Mouse (Mus musculus) frontal cortex, adult 2 months (tissue): Measurements from ENCODE around the gene Hs6st2. TPM values are rescaled to one million over a fixed set of nuclear protein-coding genes. Genes with fewer than 3 reads are reported as not detected.

ENCODE experiments used
- DNase-seq, 2 experiments: peaks; one replicate each; pipeline ENCODE4 v3.0.0; 2022; ENCODE audit warnings: low spot score in 1 of 2; ENCODE audit errors: extremely low spot score in 1 of 2
- polyA plus RNA-seq: library from polyadenylated mRNA; depleted of rRNA; stranded (reverse); fragments of >200 nt; gene quantifications from 2 replicates; pipeline ENCODE4 v1.2.3, GENCODE M21; 2012; rRNA removed

Gene Hs6st2
- polyA plus RNA-seq = 19.7 and 21.3 TPM in 2 replicates

DNA sequence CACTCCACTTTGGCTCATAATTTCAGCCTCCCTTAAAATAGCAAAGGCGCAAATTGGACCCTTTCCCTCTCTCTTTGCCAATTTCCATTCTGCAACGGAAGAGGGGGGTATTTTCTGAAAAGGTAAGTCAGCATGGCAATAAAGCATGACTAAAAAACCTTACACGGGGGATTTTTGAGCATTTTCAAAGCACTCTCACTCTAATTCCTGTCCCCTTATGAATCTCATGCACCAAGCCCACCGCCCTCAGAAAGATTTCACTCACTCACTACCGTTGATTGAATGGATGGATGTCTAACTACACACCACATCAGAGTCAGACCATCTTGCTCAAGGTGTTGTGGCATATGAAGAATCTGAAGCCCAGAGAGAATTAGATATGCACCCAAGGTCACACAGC, at the start of gene Hs6st2:
Hs6st2 (minus strand) TSS at position 101 of the 400 bp plus-strand sequence.
- DNase-seq = no peak

DNA sequence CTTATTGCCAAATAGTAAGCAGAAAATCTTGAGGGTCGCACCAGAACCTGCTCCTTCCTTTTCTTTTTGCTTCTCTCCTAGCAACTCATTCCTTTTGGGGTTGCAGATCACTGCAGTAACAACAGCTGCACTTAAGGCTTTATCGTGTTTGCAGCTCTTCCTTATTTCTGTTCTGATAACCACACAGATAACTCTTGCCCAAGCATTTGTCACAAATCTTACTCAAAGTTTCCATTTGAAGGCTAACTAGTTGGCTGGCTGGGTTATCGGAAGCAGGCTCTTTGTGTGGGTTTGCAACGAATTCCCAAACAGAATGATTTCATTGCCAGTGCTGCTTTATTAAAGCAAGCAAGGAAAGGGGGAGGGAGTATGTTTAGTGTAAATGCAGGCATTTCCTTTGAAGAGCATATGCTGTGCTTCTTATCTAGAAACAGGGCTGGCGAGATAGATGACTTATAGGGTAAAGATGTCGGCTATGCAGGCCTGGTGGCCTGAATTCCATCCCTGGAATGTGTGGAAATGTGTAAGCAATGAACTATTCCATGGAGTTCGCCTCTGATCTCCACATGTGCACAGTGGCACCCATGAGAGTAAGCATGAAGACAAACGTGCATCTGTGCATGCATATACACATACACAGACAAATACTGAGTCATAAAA, 32.6 kb upstream of the Hs6st2 start:
- DNase-seq = no peak

DNA sequence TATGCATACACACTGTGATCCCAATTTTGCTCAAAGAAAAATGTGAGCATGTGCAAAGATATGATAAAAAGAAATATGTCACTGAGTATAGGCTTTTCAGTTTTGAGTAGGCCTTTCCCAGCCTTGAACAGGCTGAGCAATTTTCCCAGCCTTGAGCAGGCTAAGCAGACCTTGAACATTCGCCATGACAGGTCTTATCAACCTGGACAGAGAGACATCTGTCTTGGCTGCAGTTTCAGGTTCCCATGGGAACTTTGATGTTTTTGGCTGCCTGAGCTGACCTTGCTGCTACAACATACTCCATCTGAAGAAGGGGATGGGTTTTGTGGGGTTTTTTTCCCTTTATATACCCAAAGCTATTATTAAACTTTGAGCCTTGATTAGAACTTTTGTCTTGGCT, 31.3 kb upstream of the Hs6st2 start:
- DNase-seq = no peak

DNA sequence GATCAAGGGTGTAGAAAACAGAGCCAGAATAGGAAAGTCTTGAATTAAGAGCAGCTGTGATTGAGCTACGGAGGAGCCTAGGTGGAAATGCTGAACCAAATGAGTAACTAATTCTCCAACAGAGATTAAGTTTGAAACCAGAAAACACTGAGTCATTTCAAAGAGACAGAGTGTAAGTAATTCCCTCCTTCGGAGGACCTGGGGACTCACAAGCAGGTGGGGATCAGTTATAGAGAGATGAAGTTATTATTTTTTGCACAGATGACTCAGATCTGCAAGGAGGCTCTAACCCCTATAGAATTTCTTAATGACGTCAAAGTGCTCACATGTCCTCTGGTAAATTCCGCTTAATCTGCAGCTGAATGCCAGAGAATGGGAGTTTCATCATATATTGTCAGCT, 21.2 kb upstream of the Hs6st2 start:
- no peak for DNase-seq

DNA sequence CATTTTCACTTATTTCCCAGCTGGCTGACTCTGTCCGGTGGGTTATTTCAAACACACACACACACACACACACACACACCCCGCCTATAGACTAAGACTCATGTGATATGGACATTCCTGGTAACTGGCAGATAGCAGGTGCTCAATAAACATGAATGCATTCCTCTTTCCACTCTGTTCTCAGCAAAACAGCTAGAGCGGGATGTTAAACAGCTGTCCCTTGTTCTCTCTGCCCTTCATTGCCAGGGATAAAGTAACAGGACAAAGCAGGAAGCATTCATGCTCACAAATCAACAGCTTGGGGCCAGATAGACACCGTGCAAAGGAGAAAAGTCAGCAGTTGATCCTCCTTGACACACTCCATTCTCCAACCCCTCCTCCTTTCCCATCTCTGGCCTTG, 17.4 kb upstream of the Hs6st2 start:
- DNase-seq = no peak

DNA sequence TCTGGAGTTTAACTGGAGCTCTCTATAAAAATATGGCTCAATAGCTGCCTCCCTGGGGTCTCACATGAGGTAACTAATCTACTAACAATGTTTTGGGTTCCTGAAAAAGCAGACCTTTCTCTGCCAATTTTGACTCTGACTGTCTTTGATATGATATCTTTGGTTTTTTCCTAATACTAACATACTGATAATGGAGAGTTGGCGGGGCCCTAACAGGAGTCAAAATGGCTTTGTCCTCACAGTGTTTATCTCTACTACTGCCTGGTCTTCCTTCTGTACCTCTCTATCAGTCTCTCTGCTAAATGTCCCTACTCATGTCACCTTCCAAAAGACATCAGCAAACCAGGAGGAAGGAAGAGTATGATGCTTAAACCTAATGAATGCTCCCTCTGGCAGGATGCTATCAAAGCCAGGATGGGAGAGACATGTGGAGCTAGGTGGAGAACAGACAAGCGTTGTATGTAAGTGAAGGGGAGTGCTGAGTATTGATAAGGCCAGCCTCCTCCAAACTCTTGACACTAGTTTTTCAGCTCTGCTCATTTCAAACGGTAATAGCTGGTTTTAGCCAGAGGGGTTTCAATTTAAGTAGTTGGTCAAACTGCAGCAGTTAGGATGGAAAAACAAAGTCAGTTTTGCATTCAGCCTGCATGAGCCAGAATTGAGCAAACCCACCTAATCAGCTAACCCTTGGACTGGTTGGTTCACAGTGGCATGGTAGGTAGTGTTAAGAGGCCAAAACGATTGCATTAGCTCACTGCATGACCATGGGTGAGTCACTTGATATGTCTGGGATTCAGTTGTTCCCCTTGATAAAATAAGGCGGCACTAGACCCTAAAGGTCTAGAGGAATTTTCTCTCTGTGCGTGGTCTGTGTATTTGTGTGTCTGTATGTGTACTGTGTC, 4.6 kb upstream of the Hs6st2 start:
- DNase-seq = no peak

DNA sequence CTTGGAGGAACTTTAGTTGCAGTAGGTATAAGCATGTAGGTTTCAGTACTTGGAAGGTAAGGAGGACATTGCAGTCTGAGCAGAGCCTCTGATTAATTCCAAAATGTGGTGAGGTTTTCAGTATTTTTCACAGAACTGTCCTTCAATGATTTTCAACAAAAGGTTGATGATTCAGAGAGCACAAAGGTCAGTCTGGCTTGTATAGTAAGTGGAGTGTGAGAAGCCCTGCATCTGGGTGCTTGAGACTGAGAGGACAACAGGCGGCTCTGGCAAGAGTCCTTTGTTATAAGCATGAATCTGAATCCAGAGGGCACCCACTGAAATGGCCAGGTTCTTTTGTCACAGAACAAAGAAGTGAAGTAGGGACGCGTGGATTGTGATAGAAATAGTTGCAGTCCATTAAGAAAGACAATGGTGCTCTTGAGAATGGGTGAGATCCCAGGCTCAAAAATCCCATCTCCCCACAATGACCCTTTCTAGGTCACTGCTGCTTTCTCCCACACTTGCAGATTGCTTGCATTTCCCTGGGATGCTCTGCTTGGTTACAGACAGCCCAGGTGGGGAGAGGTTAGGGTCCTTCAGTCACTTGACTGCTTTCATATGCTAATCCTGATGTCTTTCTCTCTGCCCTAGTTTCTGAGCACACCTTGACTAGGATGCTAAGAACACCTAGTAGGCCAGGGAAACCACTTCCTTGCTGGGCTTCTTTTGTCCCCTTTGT, 2.8 kb upstream of the Hs6st2 start:
- no peak for DNase-seq

DNA sequence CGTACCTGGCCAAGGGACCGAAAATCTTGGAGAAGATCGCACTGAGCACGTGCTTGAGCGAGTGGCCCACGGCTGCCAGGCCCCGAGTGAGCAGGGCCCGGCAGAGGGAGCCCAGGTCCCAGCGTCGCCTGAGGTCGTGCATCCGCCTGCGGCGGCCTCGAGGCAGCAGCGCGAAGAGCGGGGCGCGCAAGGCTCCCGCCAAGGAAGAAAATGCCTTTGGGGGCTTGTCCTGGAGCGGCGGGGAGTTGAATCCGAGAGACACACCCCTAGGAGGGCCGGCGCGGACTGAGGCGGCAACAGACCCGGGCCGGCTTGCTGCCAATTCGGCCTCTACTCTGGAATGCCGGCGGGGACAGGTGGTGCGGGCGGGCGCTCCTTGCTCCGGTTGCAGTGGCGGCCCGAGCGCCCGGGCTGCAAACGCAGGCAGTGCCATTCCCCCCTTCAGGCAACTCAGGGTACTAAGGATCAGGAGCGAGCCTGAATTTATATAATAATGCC, 437 bp downstream of the Hs6st2 start:
- no peak for DNase-seq

DNA sequence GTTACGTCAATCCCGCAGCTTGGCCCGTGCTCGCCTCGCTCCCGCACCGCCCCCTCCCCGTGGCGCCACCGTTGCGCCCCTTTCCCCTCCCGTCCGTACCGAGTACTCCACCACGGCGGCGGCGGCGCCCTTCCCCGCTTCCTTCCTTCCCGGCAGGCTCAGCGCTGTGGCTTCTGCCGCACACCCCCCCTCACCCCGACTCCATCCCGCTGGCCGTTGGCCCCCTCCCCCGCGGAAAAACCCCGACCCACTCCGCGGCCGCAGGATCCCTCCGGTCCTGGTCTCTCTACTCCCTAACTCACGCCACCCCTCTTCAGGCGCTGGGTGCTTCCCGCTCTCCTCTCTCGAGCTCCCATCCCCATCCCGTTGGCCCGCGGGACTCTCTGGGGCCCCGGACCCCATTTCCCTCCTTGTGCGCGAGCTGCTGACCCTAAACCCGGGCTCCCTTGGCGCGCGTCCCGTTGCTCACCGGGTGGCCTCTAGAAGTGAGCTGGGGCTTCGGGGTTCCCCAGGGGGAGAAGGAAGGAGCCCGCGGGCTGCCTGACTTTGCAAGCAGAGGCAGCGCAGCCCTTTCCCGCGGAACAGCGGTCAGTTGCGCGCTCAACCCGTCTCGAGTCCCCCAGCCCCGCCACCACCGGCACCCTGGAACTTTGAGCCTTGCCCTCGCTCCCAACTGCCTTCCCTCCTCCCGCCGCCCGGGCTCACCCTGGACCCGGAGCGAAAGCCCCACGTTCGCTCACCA, 1.1 kb downstream of the Hs6st2 start:
- peak in 1 of 2 experiments; percentile 44 for DNase-seq

DNA sequence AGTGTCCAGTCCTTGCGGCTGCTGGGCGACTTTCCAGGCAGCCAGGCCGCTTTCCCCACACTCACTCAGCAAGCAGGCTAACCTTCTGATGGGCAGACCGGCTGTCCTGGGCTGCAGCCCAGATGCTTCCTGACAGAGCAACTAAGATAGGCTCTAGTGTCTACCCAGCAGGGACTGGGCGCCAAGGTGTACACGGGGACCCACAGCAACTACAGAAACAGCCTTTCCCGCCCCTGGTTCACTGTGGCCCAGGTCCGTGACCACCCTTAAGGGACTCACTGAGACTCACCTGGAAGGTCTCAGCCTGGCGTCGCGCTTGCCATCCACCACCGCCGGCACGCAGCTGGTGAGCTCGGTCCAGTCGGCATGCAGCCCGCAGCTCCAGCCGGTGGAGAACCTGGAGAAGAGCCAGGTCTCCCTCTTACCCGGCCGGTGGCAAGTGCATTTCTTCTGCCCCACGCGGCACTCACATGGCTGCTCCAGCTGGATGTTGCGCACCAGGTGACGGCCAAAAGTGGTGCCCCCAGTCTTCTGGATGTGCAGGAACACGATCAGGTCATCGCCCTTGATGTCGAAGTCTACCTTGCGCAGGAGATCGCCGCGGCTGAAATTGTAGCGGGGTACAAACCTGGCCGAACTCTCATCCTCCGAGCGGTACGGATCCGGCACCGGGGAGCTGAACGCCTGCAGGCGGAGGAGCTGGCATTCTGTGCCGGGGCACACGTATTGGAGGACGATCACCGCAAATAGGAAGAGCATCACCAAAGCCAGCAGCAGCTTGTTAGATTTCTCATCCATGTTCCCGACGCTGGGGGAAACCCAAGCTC, 1.8 kb downstream of the Hs6st2 start:
- no peak for DNase-seq

DNA sequence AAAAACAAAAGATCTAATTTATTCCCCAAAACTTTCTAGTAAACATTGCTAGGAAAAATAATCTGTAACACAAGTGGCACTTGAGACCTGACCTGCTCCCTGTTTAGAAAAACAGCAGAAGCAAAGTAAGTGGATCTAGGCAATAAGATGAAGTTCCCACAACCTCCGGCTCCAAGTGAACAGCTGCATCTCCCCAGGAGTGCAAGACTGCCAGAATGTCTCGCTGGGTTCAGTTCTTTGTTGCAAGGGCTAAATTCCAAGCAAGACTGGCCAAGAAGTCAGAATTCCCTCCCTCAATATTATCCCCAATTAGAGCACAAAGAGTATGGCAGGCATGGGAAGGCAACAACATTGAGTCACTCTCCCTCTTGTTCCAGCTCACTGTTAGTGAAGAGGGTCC, 23.4 kb downstream of the Hs6st2 start:
- DNase-seq = no peak

DNA sequence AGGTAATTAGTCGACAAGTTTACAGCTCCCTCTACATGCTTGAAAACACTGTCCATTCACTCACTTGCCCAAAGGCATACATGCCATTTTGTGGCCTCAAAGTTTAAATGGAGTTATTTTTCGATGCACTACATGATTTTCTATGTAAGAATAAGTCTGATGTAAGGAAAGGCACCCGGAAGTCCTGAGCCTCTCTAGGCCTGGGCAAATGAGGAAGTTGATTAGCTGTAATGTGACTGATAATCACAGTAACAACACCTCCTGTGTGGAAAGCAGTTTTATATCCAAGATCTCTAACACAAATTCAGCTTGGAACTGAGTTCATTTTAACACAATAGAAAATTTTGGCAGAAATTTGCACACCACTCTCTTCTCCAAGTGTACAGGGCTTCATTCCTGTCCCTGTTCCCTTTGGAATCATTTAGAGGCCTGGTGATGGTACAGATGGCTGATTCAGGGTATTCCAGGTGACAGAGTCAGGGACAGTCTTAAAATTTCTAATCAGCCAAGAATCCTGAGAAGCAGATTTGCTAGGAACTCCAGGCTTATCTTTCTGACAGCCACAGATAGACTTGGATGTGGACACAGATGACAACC, 38.9 kb downstream of the Hs6st2 start:
- no peak for DNase-seq

DNA sequence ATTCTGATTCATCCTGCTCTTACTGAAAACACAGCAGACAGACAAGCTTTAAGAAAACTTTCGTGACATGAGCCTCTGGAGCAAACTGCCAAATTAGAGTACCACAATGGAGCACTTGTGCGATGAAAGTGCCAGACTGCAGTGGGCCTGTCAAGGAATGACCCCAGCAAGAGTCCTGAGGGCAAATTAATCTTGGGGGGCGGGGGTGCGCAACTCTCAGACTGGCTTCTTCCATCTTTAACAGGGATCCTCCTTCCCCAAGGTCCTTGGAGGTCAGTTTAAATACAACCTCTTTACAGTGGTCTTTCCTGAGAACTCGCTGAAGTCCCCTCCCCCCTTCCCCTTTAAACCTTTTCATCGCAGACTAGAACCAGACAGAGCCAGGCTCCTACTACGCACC, 45.9 kb downstream of the Hs6st2 start:
- no peak for DNase-seq

DNA sequence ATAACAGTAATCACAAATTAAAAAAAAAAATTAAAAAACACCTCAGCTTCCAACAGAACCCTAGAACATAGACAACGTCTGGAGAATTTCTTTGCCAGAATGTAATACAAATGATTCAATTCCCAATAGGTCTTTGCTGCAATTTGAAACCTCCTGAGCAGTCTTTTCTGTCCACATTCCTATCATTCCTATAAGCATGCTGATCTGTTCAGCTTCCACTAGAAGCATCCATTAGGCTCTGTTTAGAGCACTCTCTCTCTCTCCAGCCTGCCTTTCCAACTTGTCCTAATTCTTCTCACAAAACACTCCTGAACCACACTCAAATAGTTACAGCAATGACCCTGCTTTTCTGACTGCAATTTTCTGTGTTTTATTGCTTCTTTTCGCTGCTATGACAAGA, 50.3 kb downstream of the Hs6st2 start:
- DNase-seq = no peak

DNA sequence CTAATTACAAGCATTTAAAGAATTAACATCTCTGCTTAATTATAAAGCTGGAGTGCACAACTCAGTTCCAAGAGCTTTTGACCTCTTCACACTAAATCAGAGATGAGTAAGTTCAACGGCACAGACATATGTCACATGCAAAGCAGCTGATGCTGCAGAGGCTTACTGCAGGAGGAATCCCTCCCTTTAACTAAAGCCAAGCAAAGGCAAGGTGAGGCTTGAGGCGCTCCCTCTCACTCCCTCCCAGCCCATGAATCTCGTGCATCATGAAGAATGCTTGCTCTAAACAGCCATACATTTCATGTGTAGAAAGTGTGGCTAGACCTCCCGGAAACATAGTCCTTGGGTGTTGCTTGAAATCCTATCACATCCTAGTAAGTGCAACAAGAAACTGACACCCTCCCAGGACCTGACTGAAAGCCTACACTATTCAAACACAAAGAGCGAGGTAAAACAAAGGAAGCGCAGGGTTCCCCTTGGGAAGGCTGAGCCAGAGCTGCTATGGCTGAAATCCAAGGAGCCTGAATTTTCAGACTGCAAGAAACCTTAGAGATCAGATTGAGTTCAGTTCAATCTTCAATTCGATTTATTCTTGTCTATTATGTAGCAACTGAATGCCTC, 67.2 kb downstream of the Hs6st2 start:
- no peak for DNase-seq

DNA sequence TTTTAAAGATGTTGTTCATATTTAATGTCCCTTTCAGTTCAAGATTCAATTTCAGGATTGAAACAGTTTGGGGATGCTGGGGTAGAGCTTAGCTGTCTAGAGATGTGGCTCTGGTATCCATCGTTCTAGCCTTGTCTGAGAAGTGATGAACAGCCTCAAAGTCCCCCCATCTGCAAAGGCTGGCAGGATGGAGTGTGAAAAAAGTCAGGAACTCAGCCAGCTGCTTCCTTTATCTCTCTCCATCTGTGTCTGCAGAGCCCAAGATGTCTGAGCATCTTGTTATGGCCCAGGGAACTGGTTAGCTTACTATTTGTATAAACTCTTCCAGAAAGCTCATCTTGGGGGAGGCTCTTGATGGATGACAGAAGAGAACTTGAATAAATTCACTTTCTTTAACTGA, 70.9 kb downstream of the Hs6st2 start:
- DNase-seq = peak in 1 of 2 experiments; percentile 19

DNA sequence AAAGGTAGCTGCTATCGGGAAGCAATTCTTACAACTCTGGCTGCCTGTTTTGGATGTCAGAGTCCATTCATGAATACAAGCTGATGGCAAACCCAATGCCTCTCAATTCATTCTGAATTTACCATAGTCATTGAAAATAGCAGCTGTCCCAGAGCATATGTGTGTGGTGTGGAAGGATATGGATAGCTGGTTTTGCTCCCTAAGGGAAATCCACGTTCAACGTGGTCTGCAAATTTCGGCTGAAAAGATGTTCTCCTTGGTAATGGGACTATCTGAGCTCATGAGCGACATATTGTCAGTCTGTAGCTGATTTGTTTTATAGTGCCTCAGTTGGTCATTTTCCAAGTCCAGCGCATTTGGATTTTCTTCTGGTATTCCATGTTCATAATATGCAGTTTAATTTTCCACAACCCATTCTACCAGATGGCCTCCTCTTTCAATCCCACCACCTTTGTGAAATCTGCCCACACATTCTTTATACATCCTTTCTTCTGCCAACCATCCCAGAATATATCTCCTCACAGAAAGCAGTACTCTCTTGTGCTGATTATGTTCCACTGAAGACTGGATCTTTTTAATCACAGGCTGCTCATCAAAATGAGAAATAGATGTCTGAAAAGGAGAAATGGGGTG, 75.3 kb downstream of the Hs6st2 start:
- DNase-seq = peak; percentile 3 to 46

DNA sequence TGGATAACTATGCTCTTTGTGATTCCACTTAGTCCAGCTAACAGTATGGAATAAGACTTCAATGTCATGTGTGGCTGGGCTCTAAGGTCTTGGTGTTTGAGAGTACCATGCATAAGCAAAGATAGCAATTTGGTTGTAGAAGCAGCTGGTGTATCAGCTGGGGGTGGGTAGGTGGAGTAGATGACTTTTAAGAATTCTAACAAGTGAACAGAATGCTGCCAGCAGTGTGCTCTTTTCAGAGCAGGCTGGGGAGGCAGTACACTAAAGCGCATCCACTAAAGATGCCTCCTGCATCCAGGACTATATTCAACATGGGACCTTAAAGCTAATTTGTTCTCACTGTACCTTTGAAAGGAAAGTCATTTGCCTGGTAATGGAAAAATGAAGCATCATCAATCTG, 88.9 kb downstream of the Hs6st2 start:
- peak; percentile 37 to 47 for DNase-seq
